Mouse (Mus musculus): ENCODE data around the gene Olfr568.

Olfr568 gene

DNA sequence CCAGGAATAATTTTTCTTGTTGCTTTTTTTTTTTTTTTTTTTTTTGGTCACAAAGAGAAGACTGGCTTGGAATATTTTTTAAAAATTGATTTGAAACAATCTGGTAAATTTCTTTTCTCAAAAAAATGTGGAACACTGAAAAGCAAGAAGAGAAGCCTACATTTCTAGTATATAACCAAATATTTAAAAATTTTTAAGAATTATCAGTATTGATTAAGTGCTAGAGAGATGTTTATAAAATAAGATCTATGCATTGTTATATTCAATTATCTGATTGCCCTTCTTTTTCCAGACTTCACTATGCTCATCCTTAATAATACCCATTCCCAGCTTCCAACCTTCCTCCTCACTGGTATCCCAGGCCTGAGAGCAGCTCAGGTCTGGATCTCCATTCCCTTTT lies at the start of gene Olfr568:
Olfr568 (plus strand) TSS at position 301 of the 400 bp plus-strand sequence.
- DNase-seq (ENCODE audit: low read depth, low spot score), result no peak

DNA sequence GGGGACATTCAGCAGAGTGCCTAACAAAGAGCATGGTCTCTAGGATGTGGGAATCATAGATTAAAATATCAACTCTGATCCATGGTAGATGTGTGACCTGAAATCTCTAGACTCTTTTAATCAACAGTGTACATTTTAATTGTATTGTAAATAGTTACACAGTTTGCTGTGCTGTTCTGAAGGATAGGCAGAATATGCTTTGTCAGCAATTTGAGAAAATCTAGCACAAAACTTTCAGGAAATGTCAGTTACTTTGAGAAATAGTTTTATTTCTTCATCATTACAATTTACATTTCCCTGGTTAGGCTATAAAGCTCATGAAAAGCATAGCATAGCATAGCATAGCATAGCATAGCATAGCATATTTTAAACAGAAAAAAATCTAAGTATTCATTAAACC lies 21.1 kb upstream of the Olfr568 start:
- no peak for DNase-seq (ENCODE audit: low read depth, low spot score)

DNA sequence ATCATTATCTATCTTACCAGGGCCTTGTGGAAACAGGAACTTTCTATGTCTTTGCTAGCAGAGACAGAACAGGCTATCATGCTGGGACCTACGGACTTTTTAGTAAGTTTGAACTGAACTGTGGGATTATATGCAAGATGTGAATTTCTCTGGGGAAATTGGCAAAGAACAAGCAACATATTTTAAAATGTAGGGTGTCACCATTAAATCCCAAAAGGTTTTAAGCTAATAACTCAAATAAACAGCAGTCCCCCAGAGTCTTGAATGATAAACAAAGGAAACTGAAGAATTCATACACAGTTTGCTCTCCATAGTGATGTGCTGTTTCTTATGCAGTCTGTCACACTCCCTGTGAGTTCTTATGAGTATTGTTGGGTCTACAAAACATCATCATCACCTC lies 18.3 kb upstream of the Olfr568 start, which contains the start of gene Olfr566:
Olfr566 (minus strand) TSS at position 101 of the 400 bp plus-strand sequence.
- DNase-seq (ENCODE audit: low read depth, low spot score), result no peak

DNA sequence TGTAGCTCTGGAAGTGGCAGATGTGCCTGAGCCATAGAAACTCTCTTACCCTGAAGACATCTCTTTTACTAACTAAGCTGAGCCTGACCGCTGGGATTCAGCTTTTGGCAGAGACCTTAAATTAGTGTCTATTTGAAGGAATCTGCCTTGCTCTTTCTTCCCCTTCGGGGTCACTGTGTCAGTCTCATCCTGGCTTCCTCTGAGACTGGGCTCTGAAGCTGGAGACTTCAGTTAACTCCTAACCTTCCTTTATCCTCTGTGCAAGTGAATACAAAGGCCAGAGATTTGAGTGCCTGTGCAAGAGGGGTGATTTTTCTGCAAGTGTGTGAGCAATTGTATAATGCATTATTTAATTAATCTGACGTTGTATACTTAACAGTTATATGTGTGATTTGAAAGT lies 13.9 kb downstream of the Olfr568 start, which contains the start of gene Olfr569:
Olfr569 (minus strand) TSS at position 101 of the 400 bp plus-strand sequence.
- DNase-seq (ENCODE audit: low read depth, low spot score), result no peak

DNA sequence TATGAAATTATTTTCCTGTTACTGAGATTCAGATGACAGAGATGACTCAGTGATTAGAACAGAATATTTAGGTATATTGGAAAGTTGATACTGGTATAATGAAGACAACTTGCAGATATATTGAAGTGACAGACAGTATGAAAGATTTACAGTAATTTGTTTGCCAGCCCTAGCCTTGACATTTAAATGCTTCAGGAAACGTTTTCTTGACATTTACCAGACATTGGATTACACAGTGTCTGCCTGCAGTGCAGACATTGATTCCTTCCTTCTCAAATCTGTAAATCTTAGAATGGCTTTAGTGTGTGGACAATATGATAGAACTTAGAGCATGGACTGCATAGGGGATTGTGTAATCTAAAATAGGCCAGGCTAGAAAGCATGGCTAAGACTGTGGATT lies 38.3 kb downstream of the Olfr568 start:
- no peak for DNase-seq (ENCODE audit: low read depth, low spot score)

DNA sequence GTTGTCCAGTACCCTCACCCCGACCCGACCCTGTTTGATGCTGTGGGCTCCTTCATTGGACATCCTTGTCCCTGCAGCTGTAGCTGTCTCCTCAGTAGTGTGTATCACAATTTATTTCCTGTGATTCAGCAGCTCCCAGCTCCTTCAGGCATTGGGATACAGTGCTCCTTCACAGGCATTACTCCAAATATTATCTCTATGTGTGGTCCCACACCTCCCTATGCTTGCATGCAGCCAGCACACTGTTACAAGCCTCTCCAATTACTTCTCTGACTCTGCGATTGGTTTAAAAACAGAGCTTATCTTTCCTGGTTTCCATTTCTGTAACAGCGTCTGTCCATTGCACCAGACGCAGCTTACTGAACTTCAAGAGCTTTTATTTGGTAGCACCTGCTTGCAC lies 39.5 kb downstream of the Olfr568 start:
- no peak for DNase-seq (ENCODE audit: low read depth, low spot score)

DNA sequence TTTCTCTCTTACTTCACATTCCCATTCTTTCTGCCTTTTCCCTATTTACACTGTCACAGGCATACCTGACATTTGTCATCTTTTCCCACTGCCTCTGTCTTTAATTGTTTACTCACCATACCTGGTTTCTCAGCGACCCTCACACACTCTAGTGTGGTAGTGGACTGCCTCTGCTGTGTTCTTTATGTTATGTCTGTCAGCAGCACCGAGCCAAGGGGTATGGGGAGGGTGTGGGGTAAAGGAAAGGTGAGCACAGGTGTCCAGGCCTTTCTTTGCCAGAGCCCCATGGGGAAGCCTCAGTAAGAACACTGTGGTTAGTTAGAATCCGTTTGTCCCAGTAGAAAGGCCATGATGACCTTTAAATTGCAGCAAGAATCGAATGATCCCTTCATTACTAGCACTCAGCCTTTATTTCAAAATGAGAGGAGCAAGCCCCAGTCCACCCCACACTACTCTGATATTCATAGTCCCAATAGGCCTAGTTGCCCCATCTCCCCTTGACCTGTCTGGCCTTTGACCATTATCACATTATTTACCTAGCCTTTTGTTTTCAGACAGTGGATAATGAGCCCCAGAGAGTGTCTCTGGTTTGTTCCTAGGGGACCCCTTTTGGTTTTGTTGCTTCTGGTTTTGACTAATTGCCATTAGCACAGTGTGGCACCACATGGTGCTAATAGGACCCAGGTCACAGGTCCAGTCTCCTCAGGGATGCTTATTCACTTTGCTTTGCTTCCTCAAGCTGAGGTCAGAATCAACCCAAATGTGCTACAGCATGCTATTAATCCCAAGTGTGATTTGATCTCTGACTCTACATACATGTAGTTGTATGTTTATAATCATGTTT lies 40.3 kb downstream of the Olfr568 start, which contains the start of gene Olfr571:
Olfr571 (minus strand) TSS at position 505 of the 844 bp plus-strand sequence.
- DNase-seq (ENCODE audit: low read depth, low spot score), result no peak

DNA sequence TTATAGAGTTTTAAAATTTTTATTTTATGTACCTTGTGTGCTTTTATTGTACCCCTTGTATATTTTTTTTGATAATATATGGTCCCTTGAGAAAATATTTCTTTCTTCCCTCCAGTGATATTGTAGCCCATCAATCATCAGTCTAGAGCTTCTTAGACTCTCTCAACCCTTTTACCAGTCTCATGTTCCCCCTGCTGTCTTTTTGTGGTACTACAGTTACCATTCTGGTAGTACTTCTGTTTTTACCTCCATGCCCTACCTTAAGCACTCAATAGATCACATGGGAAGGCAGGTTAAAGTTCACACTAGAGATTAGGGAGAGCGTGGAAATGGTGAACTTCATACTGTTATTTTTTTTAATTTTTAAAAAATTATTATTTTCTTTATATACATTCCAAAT lies 42.7 kb downstream of the Olfr568 start:
- peak; percentile 10 for DNase-seq (ENCODE audit: low read depth, low spot score)

DNA sequence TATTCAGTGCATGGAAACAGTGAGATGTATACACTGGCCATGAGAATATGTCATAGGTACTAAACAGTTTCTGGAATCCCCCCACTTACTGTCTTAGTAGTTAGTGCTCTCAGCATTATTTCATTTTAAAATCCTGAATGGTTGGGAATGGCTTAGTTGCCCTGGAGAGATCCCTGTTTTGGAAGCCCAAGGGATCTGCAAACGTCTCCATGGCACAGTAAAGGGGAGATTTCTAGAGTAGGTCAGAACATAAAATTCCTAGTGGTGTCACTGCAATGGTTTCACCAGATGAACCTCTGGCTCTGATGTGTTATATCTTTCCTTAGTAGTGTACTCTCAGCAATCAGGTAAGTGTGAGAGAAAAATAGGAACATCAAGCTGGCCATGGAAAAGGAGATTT lies 47.2 kb downstream of the Olfr568 start, which contains the start of gene Olfr572:
Olfr572 (plus strand) TSS at position 301 of the 400 bp plus-strand sequence.
- no peak for DNase-seq (ENCODE audit: low read depth, low spot score)

DNA sequence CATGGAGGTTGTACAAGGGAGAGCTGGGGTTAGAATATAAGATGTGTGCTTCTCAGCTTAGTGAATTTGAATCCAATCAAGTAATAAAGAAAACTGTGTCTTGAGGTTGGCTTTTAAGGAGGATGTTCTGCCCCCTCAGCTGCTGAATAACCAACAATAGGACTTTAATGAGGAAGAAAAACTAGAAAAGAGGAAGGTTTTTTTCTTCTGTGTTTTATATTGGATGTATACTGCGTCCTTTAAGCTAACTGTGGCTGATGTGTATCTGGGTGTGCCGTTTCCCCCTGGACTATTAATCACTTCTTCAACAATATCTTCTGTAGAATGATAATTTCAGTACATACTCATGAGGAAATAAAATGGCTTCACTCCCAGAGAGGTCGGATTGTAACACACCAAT lies 50.2 kb downstream of the Olfr568 start:
- DNase-seq (ENCODE audit: low read depth, low spot score), result no peak
